Mouse (Mus musculus) MEL (cell line): ENCODE data around the gene Msantd2.

Experiments
- CHD1 ChIP-seq: IDR thresholded peaks from 2 replicates; pipeline ENCODE4 v1.6.1; 2012; ENCODE audit warnings: low read depth, mild to moderate bottlenecking, inconsistent platforms, low read length, improper control_type of control experiment
- CTCF ChIP-seq, 3 experiments: IDR thresholded peaks in 2 of 3; conservative IDR thresholded peaks in 1 of 3; 2 replicates each; pipeline ENCODE4 v1.5.1; 2011 to 2012; ENCODE audit warnings: low read length in 3 of 3, low read depth in 2 of 3, mild to moderate bottlenecking in 2 of 3, improper control_type of control experiment in 1 of 3, inconsistent platforms in 1 of 3, mixed read lengths in 1 of 3, moderate library complexity in 1 of 3; ENCODE audit not compliant: control insufficient read depth in 1 of 3, insufficient read depth in 1 of 3, poor library complexity in 1 of 3, severe bottlenecking in 1 of 3
- GATA1 ChIP-seq: IDR thresholded peaks from 2 replicates; pipeline ENCODE4 v1.6.1; 2011; ENCODE audit warnings: low read depth, low read length, improper control_type of control experiment
- MAFK ChIP-seq: IDR thresholded peaks from 2 replicates; pipeline ENCODE4 v1.6.1; 2011; ENCODE audit warnings: low read depth, mild to moderate bottlenecking, low read length, improper control_type of control experiment, borderline replicate concordance
- MXI1 ChIP-seq: IDR thresholded peaks from 2 replicates; pipeline ENCODE4 v1.6.1; 2011; ENCODE audit warnings: mild to moderate bottlenecking, low read depth, low read length, improper control_type of control experiment
- USF1 ChIP-seq: IDR thresholded peaks from 2 replicates; pipeline ENCODE4 v1.6.1; 2014; ENCODE audit warnings: low read depth, mild to moderate bottlenecking, inconsistent platforms, low read length, improper control_type of control experiment, moderate library complexity

- no peak for TF ChIP-seq CTCF (IDR thresholded peaks at IDR 0.05 in 2 of 3, conservative IDR thresholded peaks at IDR 0.05 in 1 of 3; ENCODE audit: control insufficient read depth in 1 of 3, insufficient read depth in 1 of 3, low read depth in 2 of 3, low read length in 3 of 3, poor library complexity in 1 of 3, severe bottlenecking in 1 of 3)
- TF ChIP-seq GATA1, result no peak
- no peak for TF ChIP-seq USF1
- no peak for TF ChIP-seq MXI1
- no peak for TF ChIP-seq CHD1
- TF ChIP-seq MAFK, result no peak
These were observed 71.5 kb downstream of the Msantd2 start for GRCm38 (mm10) chr9:37560617-37561016.
